Mouse (Mus musculus) forebrain, embryonic 12.5 days (tissue): ENCODE data around the gene Ciao2b. TPM values are rescaled to one million over a fixed set of nuclear protein-coding genes. Genes with fewer than 3 reads are reported as not detected.
"Not testable (repeated sequence)": the region's sequence is repeated elsewhere in the genome, so short reads cannot be mapped to it uniquely, and the experiment has no call there.

ENCODE experiments used
- ATAC-seq: fragments of 200-750 bp; cut with Nextera tagmentation; 2 replicates; pipeline ENCODE4 v1.8.0; 2017; ENCODE audit warnings: moderate TSS enrichment; ENCODE audit not compliant: low FRiP score
- H3K27ac ChIP-seq: fragments of 300-500 bp; sonication (generic); 2 replicates; pipeline ENCODE4 v1.5.1; 2016; ENCODE audit warnings: mild to moderate bottlenecking
- H3K27me3 ChIP-seq: fragments of 300-500 bp; sonication (generic); 2 replicates; pipeline ENCODE4 v1.6.1; 2016; ENCODE audit warnings: mild to moderate bottlenecking
- H3K36me3 ChIP-seq: fragments of 300-500 bp; sonication (generic); replicated peaks from 2 replicates; pipeline ENCODE4 v1.6.1; 2016; ENCODE audit warnings: mild to moderate bottlenecking
- H3K4me1 ChIP-seq: fragments of 300-500 bp; sonication (generic); 2 replicates; pipeline ENCODE4 v1.6.1; 2016
- H3K4me2 ChIP-seq: fragments of 300-500 bp; sonication (generic); 2 replicates; pipeline ENCODE4 v1.6.1; 2016; ENCODE audit warnings: mild to moderate bottlenecking, moderate library complexity
- H3K4me3 ChIP-seq: fragments of 300-500 bp; sonication (generic); replicated peaks from 2 replicates; pipeline ENCODE4 v1.5.1; 2016; ENCODE audit warnings: mild to moderate bottlenecking
- H3K9ac ChIP-seq: fragments of 300-500 bp; sonication (generic); 2 replicates; pipeline ENCODE4 v1.6.1; 2016; ENCODE audit warnings: mild to moderate bottlenecking
- H3K9me3 ChIP-seq: fragments of 300-500 bp; sonication (generic); 2 replicates; pipeline ENCODE4 v1.6.1; 2016
- WGBS: fragments of 180-500 bp; shearing (Covaris S2); methylation state at CpG from one replicate; pipeline ENCODE4 v1.1.7; 2016; 5-methylcytosine and 5-hydroxymethylcytosine counted together
- polyA plus RNA-seq: library from polyadenylated mRNA; unstranded; fragments of >200 nt; fragmentation: Nextera tagmentation; extraction: Ambion mirVana; gene quantifications from 2 replicates; pipeline ENCODE4 v1.2.1, GENCODE M21; 2016

The Ciao2b gene
- polyA plus RNA-seq = 104 and 115 TPM in 2 replicates

DNA sequence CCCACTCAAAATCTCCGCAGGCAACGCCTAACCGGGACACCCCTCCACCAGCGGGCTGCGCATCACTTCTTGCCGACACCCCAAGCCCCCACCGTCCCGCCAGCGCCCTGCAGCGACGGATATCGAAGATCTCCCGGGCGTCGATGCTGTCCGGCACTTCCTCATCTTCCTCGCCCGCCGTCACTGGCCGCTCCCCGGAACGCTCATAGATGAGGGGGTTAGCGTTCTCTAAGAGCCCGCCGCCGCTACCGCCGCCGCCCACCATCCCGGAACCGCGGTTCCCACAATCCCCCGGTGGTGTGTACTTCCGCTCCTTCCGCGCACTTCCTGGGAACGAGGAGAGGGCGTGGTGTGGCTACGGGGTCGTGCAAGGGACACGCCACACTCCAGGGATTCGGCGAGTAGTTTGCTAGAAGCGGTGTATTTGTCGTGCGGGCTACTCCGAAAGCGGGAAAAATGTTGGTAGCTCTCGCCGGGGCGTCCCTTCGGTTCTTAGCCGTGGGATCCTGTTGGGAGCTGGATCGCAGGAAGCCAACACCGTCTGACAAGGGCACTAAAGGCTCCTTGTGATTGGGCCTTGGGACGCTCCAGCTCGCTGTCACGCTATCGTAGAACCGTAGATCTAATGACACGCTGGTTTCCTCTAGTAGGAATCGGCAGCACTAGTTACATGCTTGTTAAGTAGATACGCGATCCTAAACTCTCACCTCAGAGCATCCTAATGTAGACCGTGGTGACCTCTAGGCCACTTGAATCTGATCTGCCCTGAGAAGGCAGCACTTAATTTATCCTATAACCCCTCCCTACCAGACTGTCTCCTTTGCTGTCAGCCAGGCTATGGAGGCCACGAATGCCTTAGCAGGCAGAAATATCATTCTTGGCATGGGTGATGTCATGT, at the start of gene Ciao2b:
Gene Ciao2b (minus strand): TSS at position 540 of the 898 bp plus-strand sequence.
- Histone ChIP-seq H3K27ac (peak within 1 kb of the TSS; percentile 38; the same call in 1 of the 2 replicates), H3K27me3 (no peaks in the 10 kb centered on the region), H3K9me3 (no peaks in the 10 kb centered on the region), H3K36me3 (peaks cover 16% of the 10 kb centered on the region), H3K4me1 (peaks cover 17% of the 10 kb centered on the region), H3K4me3 (peak within 1 kb of the TSS; percentile 85), H3K9ac (peak within 1 kb of the TSS; percentile 76), H3K4me2 (peak within 1 kb of the TSS; percentile 96)
- peak; percentile 96 for ATAC-seq
- WGBS = 1% methylated on average over 66 of the region's 66 CpGs

DNA sequence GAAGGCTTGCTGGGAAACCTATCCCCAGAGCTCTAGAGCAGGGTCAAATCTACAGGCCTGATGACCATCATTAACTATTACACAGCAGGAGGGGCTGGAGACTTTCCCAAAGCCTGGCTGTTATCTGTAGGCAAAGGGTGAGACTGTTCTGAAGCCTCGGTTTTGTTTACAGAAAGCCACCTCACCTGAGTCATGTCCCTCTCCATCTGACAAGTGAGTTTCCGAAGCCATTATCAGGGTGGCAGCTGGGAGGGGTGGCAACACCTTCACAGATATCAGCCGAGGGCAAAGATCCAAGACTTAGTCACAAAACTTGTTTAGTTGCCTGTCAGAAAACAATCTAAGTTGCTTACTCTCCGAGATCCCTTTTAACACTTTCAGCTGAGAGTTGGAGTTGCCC, 46.7 kb upstream of the Ciao2b start:
- Histone ChIP-seq H3K4me1 (no peaks in the 10 kb centered on the region), H3K9ac (no peak overlapping the region), H3K4me3 (no peak overlapping the region), H3K9me3 (no peaks in the 10 kb centered on the region), H3K36me3 (no peaks in the 10 kb centered on the region), H3K4me2 (no peak overlapping the region), H3K27ac (no peak overlapping the region), H3K27me3 (no peaks in the 10 kb centered on the region)
- 80% methylated on average over 4 of the region's 4 CpGs for WGBS
- no peak for ATAC-seq

- Histone ChIP-seq H3K27me3 (peaks cover 4% of the 10 kb centered on the region; the same call in 1 of the 2 replicates), H3K36me3 (no peaks in the 10 kb centered on the region), H3K27ac (no peak overlapping the region), H3K9me3 (no peaks in the 10 kb centered on the region), H3K9ac (no peak overlapping the region), H3K4me2 (no peak overlapping the region), H3K4me3 (no peak overlapping the region), H3K4me1 (no peaks in the 10 kb centered on the region)
- ATAC-seq = no peak
- WGBS = 79% methylated on average over 4 of the region's 4 CpGs
Observed at GRCm38 (mm10) chr8:104655614-104656013, 13.8 kb upstream of the Ciao2b start.

- H3K27me3 ChIP-seq = peaks cover 4% of the 10 kb centered on the region; the same call in 1 of the 2 replicates
- H3K9me3 ChIP-seq = no peaks in the 10 kb centered on the region
- H3K27ac ChIP-seq = no peak overlapping the region
- no peak overlapping the region for H3K4me2 ChIP-seq
- H3K4me1 ChIP-seq = no peaks in the 10 kb centered on the region
- H3K4me3 ChIP-seq = no peak overlapping the region
- no peak overlapping the region for H3K9ac ChIP-seq
- WGBS = under 1% methylated on average over 3 of the region's 3 CpGs
- no peaks in the 10 kb centered on the region for H3K36me3 ChIP-seq
- ATAC-seq = peak; percentile 80
Observed at GRCm38 (mm10) chr8:104654984-104655383, 13.2 kb upstream of the Ciao2b start.

DNA sequence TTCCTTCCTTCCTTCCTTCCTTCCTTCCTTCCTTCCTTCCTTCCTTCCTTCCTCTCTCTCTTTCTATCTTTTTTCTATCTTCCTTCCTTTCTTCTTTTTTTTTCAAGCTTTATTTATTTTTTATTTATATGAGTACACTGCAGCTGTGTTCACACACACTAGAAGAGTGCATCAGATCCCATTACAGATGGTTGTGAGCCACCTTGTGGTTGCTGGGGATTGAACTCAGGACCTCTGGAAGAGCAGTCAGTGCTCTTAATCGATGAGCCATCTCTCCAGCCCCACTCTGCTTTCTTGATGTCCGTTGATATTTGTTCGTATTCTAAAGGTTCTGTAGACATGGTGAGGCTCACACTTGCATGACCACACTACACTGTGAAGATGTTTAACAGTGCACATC, 2.4 kb upstream of the Ciao2b start:
- not testable (repeated sequence) for H3K4me2 ChIP-seq, H3K27ac ChIP-seq, H3K4me3 ChIP-seq, H3K36me3 ChIP-seq, H3K9me3 ChIP-seq, ATAC-seq, H3K27me3 ChIP-seq, H3K9ac ChIP-seq
- peaks cover 17% of the 10 kb centered on the region for H3K4me1 ChIP-seq
- WGBS = 75% methylated on average over 3 of the region's 3 CpGs

DNA sequence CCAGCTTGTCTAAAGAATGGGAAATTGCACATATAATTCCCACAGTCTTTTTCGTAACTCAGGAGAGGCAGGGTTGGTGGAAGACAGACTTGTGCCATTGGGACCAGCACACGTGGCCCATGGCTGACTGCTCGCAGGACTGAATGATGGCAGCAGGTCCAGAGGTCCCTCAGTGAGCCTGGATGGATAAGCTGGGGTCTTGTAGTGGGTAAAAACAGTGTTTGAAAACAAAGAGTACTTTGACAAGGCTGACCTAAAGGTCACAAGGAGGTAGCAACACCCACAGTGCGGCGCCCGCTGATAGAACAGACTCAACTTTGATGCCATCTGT, 524 bp upstream of the Ciao2b start:
- H3K4me1 ChIP-seq = peaks cover 17% of the 10 kb centered on the region
- H3K9me3 ChIP-seq = no peaks in the 10 kb centered on the region
- 0 out of 2 replicates have a peak overlapping the region, but pooled peaks have one; percentile 38 for H3K27ac ChIP-seq
- H3K27me3 ChIP-seq = no peaks in the 10 kb centered on the region
- H3K9ac ChIP-seq = peak overlapping the region; percentile 76
- peak; percentile 31; the same call in 1 of the 2 replicates for ATAC-seq
- peak overlapping the region; percentile 85 for H3K4me3 ChIP-seq
- WGBS = 79% methylated on average over 6 of the region's 6 CpGs
- H3K36me3 ChIP-seq = peaks cover 15% of the 10 kb centered on the region
- H3K4me2 ChIP-seq = peak overlapping the region; percentile 96

DNA sequence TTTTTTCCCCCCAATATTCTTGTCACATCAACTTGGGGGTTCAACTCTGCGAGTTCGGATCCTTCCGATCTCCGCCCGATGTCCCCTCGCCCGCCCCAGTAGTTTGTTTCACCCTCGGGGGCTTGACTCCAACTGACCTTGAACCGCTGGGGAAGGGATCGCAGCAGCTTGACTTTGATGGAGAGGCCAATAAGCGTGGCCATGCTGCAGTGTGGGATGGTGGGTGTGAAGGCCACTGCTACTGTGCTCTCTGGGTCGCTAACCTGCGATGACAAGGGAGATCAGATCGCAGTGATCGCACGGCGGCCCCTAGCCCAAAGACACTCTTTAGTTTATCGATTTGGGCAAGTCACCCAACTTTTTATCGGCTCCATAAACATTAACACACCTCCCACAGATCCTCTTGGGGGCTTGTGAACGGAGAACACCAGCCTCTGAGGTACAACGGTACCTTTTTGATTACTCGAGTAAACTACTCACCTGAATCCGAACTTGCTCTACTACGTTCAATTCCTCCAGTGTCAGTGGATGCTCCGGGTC, 864 bp downstream of the Ciao2b start:
- Histone ChIP-seq H3K4me2 (peak overlapping the region; percentile 96), H3K27me3 (no peaks in the 10 kb centered on the region), H3K36me3 (peaks cover 18% of the 10 kb centered on the region), H3K9me3 (no peaks in the 10 kb centered on the region), H3K4me3 (peak overlapping the region; percentile 85), H3K27ac (no peak overlapping the region), H3K9ac (peak overlapping the region; percentile 76), H3K4me1 (peaks cover 17% of the 10 kb centered on the region)
- ATAC-seq = no peak
- WGBS = 14% methylated on average over 25 of the region's 25 CpGs

DNA sequence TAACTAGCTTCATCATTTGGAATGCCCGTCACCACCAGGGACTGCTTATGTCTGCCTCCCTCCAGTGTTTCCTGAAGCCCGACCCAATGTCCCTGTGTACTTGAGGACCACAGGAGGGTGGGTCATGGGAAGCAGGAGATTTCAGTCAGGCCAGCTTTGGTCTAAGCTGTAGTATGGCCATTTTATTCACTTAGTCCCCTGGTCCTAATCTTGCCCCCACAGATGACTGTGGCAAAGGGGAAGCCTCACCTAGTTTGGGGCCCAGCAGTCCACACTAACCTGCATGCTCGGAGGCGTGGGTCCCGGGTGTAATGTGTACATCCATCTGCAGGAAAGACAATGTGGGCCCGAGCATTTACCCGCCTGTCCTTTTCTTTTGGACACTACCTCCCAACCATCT, 1.5 kb downstream of the Ciao2b start:
- peaks cover 17% of the 10 kb centered on the region for H3K4me1 ChIP-seq
- 85% methylated on average over 7 of the region's 7 CpGs for WGBS
- H3K4me3 ChIP-seq = peak overlapping the region; percentile 85
- peak overlapping the region; percentile 96 for H3K4me2 ChIP-seq
- no peak for ATAC-seq
- H3K27ac ChIP-seq = no peak overlapping the region
- no peaks in the 10 kb centered on the region for H3K9me3 ChIP-seq
- no peaks in the 10 kb centered on the region for H3K27me3 ChIP-seq
- peaks cover 24% of the 10 kb centered on the region for H3K36me3 ChIP-seq
- peak overlapping the region; percentile 76 for H3K9ac ChIP-seq

- Histone ChIP-seq H3K4me1 (peaks cover 17% of the 10 kb centered on the region), H3K4me3 (no peak overlapping the region), H3K27me3 (no peaks in the 10 kb centered on the region), H3K4me2 (no peak overlapping the region), H3K9ac (no peak overlapping the region), H3K9me3 (no peaks in the 10 kb centered on the region), H3K36me3 (peaks cover 24% of the 10 kb centered on the region), H3K27ac (no peak overlapping the region)
- ATAC-seq = no peak
- WGBS = 92% methylated on average over 6 of the region's 6 CpGs
Observed at GRCm38 (mm10) chr8:104638010-104638409, 3.8 kb downstream of the Ciao2b start.

GRCm38 (mm10) chr8:104635004-104635710, 6.6 kb downstream of the Ciao2b start:
- H3K36me3 ChIP-seq = peaks cover 24% of the 10 kb centered on the region
- H3K9me3 ChIP-seq = no peaks in the 10 kb centered on the region
- no peak overlapping the region for H3K9ac ChIP-seq
- WGBS = 95% methylated on average over 3 of the region's 3 CpGs
- peaks cover 20% of the 10 kb centered on the region for H3K27me3 ChIP-seq
- H3K4me3 ChIP-seq = no peak overlapping the region
- ATAC-seq = no peak
- H3K4me1 ChIP-seq = peaks cover 16% of the 10 kb centered on the region
- H3K27ac ChIP-seq = no peak overlapping the region
- H3K4me2 ChIP-seq = no peak overlapping the region

DNA sequence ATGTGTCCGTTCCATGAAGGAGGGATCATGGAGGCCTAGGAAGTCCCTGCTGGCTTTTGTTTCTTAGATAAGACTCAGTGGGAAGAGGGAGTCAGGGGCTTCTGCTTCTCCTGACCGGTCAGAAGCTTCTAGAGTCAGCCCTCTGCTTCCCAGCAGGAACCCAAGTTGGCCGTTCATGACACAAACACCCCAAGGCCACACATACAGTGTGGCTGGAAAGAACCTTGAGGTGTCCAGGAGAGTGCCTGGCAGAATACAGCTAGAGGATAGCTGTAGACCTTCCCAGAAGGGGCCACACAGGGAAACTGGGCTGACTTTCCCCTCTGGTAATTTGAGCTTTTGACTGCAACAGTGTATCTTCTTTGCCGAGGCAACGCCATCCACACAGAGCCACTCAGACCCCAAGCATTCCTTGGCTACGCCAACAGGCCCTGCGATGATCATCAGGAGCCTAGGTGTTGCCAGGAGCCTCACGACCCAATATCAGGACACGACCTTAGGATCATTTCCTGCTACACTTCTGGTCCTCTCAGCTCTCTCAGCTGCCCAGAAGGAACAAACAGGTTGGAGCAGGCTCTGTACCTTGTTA, 8.5 kb downstream of the Ciao2b start:
- Histone ChIP-seq H3K4me2 (no peak overlapping the region), H3K27ac (no peak overlapping the region), H3K9me3 (no peaks in the 10 kb centered on the region), H3K36me3 (peaks cover 12% of the 10 kb centered on the region), H3K4me3 (no peak overlapping the region), H3K9ac (no peak overlapping the region), H3K27me3 (peaks cover 38% of the 10 kb centered on the region), H3K4me1 (peaks cover 14% of the 10 kb centered on the region)
- WGBS = 72% methylated on average over 9 of the region's 9 CpGs
- ATAC-seq = no peak

DNA sequence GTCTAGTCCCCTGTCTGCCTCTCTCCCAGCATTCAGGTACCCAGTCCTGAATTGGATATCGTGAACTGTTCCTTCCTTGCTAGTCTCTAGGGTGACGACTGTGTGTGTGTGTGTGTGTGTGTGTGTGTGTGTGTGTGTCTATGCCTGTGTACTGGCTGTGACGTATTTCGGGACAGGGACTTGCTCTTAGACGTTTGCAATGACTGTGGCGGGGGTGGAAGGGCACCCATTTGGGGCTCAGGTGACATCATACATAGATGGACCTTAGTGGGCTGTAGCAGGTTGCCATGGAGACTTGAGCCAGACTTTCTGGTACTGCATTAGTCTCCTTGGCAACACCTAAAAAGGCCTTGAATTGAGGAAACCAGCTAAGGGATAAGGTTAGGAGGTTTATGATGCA, 9.3 kb downstream of the Ciao2b start:
- peaks cover 11% of the 10 kb centered on the region for H3K36me3 ChIP-seq
- H3K4me2 ChIP-seq = no peak overlapping the region
- no peak overlapping the region for H3K27ac ChIP-seq
- no peak overlapping the region for H3K9ac ChIP-seq
- H3K4me1 ChIP-seq = peaks cover 14% of the 10 kb centered on the region
- 69% methylated on average over 6 of the region's 6 CpGs for WGBS
- H3K9me3 ChIP-seq = no peaks in the 10 kb centered on the region
- ATAC-seq = no peak; the same call in 1 of the 2 replicates
- H3K4me3 ChIP-seq = no peak overlapping the region
- H3K27me3 ChIP-seq = peaks cover 38% of the 10 kb centered on the region
